Mouse (Mus musculus) ZHBTc4 (cell line): ENCODE results near the gene Bbs9.

Experiments used
- DNase-seq: peaks from one replicate; pipeline ENCODE4 v3.0.0-alpha.2; 2011; ENCODE audit warnings: low read depth, low spot score

Gene Bbs9

DNA sequence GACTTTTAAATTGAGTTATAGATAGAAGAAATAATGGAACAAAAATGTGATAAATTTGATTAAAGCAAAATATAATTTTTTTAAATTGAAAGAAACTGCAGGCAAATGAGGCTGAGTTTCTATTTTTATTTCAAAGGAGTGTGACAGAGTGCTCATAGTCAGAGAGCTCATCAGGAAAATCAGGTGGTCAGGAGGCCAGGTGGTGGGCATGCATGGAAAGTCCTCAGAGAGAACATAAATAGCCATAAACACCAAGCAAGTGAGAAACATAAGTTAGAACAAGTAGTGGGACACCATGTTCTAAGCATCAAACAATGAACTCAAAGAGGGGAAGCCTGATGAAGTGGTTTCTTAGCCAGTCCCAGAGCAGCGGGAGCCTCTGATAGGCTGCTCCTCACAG lies 266.5 kb downstream of the Bbs9 start:
- no peak for DNase-seq

DNA sequence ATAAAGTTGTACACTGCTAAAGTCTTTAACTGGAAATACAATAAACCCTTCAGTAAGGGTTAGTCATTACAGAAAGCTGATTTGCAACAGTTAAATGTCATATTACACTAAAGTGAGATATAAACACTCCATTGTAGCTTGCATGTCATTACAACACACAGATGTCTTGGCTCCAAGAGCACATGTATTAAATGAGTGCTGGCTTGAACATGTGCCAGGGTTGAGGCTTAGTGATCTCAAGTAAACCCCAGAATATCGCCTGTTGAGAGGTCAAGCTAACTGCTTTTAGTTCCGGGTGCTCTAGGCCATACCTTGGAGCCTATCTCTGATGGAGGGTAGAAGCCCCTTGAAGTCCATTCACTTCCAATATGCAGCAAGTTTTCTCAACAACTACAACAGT lies 273.1 kb downstream of the Bbs9 start:
- no peak for DNase-seq

DNA sequence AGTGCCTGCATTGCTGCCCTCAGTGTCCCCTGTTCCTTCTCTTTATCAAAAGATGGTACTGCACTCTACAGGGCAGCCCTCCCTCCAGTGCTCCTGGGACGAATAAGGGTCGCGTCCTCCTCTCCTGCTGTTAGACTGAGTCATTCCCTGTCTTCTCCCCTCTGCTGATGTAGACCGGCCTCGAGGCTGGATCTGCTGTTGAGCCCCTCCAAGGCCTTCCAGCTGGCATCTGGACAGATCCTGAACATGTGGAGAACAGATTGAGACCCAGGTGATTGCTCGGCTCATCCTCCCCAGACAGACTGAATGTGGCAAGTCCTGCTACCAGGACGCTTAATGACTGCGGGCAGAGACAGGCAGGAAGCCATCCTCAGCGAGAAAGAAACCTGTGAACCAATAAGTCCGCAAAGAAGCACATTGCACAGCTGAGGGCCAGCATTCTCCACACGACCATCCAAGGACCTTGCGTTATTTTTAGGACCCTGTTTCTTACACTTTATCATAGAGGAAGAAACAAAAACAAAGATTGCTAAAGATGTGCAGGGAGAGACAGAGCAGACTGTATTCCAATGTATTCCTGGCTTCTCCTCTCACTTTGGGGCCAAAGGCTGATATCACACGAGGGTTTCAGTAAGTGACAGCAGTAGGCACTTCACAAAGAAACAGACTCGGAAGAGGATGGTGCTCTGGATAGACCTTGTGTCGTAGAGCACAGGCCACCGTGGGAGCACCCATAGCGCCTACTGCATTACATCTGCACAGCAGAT lies 275.4 kb downstream of the Bbs9 start:
- DNase-seq = no peak

DNA sequence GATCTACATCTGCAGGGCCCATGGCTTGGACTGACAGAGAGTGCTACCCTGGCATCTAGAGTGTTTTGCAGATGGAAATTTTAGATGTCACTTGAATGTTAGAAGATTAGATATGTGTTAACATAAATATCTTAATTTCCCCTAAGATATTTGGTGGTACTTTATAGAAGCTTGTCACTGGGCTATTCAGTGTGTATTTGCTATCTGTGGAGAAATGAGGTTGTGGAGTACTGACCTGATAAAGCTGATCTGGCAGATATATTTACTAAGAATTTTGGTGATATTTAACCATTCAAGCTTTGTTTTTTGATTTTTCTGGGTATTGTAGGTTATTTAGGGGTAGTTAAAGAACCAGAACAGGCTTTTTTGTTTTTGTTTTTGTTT lies 276.0 kb downstream of the Bbs9 start:
- DNase-seq = no peak

DNA sequence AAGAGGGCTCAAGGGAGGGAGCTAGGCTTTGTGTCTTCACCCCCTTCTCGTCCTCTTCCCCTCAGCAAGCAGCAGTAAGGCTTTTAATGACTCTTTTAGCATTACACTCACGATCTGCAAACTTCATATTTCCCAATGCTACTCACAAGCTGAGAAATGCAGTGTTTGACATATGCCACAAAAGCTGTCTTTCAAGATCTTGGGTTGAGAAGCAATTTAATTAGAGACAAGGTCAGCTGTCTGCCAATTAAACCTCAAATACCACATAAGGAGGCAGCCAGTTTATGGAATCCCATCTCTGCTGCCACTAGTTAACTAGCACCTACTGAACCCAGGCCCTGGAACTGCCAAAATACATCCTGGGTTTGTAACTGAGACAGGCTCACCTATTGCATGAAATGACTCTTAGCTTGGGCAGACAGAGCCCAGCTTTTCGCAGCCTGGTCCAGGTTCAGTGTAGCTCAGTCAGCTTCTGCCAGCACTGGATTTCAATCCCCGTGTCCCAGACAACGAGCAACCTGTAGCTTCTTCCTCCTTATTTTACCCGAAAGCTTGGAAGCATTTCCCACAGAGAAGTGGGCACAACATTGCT lies 278.7 kb downstream of the Bbs9 start:
- DNase-seq = no peak

DNA sequence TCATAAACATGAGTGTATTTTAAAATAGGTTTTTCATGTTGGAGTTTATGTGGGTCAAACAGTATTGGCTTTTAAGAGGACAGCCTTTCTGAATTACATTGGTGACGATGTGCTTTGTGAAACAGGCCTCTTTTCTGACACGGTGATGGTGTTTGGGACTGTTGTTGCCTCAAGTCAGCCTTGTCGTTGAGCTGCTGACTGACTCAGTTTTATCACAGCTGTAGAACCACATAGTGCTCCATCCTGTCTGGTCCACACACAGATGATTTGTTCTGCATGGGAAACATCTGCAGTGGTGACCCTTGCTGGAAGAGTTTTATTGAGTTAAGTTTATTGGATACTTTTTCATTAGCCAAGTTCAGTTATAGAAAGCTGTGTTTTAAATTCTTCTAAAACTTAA lies 283.0 kb downstream of the Bbs9 start:
- DNase-seq = no peak

DNA sequence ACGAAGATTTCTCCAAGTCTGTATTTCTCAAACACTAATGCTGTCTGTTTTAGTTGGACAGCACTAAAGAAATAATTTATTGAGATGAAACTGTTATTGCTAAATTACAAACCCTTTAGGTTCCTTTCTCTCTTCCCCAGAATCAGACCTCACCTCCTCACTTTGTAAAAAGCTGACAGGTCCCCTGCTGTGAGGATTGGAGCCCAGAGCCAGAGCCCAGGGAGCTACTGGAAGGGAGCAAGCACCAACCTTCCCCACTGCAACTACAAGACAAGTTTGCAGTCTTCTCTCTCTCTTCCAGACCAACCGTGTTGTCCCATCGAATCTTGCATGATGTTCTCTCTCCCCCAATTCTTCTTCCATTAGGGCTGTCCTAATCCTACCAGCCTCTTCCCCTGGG lies 283.7 kb downstream of the Bbs9 start:
- DNase-seq = peak; percentile 15

DNA sequence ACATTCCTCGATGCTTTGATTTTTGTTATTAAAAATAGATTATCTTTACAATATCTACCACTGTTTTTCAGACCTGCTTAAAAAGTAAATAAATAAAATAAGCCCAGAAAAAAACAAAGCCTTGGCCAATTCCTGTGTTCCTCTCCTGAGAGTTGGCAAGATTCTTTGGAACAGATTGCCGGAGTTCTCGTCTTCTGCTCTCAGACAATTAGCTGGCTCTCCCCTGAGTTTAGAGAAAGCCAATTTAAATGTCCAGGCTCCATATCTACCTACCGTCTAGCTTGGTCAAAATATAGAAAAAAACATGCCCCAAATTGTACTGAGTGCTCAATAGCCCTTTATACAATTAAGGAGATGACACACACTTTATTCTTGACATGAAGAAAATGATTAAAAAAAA lies 284.9 kb downstream of the Bbs9 start:
- DNase-seq = no peak

DNA sequence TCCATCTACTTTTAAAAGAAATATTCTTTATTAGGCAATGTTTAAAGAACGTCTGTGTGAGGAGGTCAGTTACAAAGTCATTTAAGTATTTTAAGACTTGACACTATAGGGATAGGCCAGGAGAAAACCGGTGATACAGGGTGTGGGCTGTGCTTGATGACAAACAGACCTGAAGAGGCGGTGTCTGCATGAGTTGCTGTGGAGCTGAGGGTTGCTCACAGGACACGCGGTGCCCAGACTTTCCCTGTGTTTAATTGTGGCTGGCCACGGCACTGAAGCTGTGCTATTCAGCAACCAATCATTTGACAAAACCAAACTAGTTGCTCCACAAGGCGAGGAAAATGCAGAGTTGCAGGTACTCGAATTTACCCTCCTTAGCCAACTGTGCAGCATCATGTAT lies 286.0 kb downstream of the Bbs9 start:
- no peak for DNase-seq

DNA sequence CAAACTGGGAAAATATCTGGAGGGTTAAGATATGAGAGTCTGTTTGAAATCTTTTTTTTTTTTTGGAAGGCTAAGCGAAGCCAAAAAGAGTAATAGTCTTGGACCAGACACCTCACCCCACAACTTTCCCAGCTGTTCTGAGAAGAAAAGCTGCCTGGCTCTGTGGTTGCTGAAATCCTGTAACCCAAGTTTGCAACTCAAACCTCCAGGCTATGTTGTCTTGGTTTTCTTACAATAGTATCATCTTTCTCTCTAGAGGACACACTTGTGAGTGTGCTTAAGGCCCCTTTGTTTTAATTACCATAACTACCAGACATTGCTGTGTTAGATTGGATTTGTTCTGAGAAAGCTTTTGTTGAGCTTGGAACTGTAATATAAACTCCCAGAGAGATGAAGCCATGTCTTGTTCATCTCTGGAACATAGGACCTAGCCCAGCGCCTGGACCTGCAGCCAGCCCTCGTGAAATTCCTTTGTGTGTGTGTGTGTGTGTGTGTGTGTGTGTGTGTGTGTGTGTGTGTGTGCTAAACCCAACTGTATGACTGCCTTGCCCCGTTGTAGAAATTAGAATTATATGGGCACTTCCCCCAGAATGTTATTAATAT lies 290.2 kb downstream of the Bbs9 start:
- no peak for DNase-seq

DNA sequence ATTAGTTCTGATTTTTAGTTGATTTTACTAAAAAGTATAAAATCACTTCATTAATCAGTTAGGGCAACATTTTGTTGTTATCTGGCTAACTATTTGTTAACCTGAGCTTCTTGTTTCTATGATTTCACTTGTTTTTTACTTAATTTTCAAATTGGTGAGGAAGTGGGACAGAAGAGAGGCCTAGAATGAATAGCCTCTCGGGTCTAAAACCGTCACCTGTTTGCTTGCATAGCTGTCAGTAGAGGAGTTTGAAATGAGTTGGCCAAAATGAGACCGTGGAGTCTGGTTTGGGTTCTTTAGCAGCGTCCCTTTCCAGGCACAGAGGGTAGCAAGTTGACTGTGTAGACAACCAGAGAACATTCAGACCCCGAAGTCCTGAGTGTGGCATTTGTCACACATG lies 291.6 kb downstream of the Bbs9 start:
- DNase-seq = no peak

DNA sequence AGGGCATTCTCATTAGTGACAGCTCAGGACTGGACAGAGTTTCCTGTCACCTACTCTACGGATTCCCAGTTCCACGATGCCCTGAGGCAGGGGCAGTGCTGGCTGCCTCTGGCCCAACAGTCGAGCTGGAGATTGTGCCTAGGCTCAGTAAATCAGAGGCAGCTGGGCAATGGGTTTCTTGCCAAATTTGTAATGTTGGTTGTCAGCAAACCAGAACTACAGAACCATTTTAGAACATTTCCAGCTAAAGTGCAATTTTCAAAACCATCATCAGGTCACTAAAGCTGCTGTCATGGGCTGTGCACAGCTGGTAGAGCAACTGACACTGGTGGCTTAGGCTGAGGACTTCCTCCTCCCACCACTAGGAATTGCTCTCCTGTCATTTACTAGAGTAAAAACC lies 292.3 kb downstream of the Bbs9 start:
- DNase-seq = no peak

DNA sequence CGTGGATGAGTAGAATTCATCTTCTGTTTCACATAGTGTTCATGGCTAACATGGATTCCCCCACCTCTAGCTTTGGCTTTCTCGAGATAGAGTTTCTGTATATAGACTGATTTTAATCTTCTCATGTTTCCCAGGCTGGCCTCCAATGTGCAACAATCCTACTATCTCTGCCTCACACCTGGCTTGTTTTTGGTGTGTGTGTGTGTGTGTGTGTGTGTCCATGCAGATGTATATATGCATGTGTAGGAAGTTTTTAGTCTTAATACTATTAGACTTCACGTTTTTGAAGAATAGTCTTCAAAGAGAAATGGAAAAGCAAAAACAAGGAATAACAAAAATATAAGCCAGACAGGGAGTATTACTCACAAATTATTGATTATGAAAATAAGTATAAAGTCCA lies 296.3 kb downstream of the Bbs9 start:
- DNase-seq = no peak

DNA sequence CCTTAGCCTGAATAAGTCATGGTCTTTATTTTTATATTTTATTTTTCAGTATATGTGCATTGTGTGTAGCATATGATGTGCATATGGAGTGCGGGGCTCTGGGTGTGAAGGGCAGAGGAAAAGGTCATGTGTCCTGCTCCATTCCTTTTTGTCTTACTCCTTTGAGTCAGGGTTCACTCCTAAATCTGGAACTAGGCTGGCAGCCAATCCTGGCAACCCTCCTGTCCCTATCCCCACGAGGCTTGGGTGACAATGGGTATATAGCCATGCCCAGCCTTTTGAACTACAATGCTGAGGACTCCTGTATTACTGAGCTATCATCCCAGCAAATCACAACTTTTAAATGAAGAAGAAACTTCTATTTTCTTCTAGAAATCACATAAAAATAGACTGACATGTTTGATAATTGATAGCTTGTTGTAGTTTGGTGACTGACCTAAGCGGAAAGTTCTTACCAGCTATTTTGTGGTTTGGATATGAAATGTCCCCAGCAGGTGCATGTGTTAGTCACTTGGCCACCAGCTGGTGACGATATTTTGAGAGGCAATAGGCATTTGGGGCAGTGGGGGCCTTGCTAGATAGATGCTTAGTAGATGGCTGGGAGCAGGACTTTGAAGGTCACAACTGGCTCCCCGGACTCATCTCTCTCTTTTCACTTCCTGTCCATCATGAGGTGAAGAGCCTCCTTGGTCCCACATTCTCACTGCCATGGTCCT lies 300.9 kb downstream of the Bbs9 start:
- no peak for DNase-seq

DNA sequence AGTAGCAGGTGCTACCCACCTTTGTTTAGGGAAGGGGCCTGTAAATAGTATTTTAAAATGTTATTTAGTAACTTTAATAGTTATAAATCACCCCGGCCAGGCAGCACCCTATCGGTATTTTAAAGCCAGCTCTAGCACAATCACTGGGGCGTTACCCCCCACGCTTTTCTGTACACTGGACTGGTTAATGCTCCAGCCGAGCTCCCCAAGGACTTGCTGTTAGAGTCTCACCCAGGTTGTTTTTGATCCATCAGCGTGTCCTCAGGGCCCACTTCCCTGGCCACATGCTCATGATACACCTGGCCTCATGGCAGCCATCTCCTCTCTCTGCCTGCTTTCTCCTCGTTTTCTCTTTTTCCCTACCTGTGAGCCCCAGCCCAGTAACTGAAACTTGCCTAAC lies 301.9 kb downstream of the Bbs9 start:
- DNase-seq = no peak

DNA sequence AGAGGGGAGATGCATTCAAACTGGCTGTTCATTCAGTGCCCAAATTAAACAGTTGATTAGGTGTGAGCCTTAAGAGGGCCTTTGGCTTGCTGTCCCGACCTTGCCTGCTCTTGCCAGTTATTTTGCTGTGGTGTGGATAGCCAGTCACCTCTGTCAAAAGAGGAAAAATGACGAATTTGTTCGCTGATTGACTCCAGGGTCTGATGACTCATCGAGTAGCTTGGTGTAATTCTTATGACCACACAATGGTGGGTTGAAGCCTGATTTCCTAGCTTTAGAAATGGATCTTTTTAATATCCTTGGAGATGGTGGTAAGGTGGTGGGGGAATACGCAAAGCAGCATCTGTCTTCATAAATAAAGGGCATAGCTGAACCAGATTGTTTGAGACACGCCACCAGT lies 304.1 kb downstream of the Bbs9 start:
- DNase-seq = no peak

DNA sequence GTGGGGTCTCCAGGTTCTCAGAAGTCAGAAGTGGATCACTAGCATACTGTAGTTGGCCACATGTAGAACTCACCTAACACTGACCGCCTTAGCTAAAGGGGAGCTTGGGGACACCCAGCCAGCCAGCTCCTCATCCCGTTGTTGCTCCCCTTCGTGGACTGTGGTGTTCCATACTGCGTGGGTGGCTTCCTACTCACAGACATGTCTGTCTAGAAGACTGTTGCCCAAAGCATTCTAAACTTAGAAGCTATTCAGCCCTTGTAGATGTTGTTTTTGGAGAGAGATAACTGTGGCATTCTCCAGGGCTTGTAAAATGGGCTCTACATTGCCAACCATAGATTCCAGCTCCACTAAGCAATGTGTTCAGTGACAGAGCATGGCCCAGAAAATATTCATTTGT lies 310.5 kb downstream of the Bbs9 start:
- no peak for DNase-seq

DNA sequence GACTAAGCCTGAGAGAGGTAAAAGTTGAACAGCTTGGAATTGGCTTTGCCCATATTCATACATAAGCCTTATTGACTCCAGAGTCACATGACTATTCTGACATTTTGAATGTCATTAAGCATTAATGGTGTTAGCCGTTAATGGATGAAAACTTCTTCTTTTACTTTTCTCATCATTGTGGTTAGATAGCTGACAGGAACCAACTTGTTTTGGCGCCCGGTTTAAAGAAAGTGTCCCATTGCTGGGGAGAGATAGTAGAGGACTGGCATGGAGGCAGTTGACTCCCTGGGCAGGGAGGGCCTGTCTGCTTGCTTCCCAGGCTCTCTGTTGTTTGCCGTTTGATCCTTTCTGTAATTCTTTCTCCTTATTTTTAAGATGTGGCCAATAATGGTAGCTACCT lies 312.9 kb downstream of the Bbs9 start:
- no peak for DNase-seq

DNA sequence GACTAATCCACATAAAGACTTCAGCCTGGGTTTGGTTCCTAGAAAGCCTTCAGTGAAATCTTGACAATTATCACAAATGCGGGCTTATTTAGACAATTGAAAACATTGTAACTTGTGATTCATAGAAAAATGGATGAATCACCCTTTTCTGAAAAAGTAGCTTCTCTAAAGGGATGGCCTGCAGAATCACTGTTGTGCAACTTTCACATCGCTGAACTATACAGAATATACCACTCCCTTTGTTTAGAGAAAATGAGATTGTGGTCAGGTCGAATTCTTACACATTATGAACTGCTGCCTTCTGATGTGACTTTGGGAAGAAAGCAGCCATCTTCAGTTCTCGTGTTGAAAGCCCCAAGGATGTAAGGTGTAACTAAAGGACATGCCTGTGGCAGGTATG lies 313.3 kb downstream of the Bbs9 start:
- DNase-seq = no peak

DNA sequence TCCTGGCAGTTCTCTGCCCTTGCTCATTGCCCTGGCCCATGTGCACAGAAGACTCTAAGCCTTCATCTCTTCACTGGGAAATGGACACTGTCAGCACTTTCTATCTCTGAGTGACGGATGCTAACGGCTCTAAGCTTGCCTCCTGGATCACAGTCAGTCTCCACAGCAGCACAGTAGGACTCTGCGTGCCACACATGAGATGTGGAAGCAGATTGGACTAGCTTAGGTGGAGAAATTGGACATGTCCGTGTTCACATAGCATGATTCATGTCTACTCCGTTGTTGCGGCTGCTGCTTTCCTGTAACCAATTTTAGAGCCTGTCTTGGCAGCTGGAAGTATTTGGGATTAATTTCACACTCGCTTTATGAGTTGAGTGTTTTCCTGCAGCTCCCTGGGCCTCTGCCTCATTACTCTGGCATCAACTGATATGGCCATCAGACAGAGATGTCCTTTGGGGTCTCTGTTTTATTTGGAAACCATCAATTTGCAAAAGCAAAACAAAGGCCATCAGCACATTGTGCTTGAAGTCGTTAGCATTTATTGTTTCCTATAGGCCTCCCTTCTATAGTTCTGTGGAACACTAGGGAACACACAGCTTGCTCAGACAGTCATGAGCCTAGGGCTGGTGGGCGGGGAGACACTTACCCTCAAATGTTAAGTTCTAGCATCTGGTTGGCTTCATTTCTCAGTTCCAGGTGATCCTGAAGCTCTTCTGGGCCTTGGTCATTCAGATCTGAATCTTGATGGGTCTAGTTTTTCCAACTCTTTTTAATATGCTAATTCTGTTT lies 314.1 kb downstream of the Bbs9 start:
- no peak for DNase-seq

DNA sequence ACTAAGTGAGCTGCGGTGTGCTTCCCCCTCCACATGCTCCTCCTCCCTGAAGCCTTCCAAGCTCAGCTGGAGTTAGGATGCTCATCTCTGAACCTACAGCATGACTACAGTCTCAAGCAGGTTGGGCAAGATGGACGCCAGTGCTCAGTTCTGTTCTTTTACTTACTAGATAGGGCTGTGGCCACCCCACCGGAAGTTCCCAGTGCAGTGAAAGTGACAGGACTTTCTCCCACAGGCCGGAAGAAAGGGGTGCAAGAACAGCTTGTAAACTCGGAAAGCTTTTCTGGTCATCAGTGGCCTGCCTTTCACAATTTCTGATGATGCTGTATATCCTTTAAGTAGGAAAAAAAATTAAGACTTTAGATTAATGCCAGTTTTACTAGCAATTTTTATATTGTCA lies 315.7 kb downstream of the Bbs9 start:
- DNase-seq = no peak

DNA sequence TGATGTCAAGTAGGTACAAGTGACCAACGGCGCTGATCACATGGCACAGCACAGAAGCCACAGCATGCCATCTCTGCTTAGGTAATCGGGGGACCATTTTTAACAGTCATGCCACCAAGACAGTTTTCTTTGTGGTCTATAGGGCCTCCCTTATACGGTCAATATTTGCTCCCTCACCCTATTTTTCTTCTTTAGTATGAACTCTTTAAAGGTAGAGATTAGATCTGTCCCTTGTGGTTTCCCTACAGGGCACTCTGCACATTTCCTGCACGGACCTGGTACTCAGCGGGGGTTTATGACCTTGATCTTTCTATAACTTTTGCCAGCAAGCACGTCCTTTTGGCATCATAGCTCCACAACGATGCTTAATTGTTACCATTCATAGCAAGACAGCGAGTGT lies 316.2 kb downstream of the Bbs9 start:
- no peak for DNase-seq
